Mouse (Mus musculus): ENCODE measurements around the gene Jph2. TPM values are rescaled to one million over a fixed set of nuclear protein-coding genes. Genes with fewer than 3 reads are reported as not detected.

Jph2 gene
- total and polyA plus RNA-seq, 3 experiments, result 0.04 to 0.19 TPM; not detected in 1

DNA sequence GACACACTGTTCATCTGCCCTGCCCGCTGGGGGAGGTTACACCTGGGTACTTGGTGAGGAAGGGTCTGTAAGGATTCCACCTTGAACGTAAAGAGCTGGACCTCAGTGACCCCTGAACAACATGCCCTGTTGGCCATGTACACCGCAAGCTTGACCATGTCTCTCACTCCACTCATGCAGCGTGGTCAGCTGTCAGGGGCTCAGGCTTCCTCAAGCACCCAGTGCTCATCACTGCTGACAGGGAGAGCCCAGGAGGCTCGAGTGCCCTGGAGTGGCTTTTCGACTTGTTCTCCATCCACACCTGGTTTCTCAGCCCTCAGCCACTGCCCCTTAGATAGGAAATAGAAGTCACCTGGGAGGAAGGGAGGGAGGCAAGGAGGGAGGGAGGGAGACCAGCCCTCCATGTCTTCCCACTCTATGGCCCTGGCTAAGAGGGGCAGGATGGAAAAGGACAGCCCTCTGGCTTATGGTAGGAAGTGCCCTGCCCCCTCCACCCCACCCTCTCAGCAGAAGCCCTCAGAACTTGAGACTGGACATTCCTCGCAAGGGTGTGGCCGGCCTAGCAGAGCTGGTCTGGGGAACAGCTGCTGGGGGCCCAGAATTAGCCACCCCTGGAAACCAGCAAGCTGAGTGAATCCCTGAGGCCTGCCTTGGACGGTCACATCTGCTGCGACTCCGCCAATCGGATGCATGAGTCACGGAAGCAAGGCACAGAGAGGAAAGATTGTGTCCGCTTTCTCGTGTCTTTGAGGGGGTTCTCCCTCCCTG, 11.2 kb downstream of the Jph2 start:
- no peak for TF ChIP-seq MAZ (IDR thresholded peaks at IDR 0.05; ENCODE audit: low read depth, low read length)
- no peak for TF ChIP-seq RCOR1 (IDR thresholded peaks at IDR 0.05; ENCODE audit: low read depth, low read length)
- no peak for TF ChIP-seq POLR2AphosphoS5 (IDR thresholded peaks at IDR 0.05; ENCODE audit: borderline replicate concordance, low read depth, low read length)
- TF ChIP-seq CTCF (IDR thresholded peaks at IDR 0.05 in 2 of 3, conservative IDR thresholded peaks at IDR 0.05 in 1 of 3; ENCODE audit: control insufficient read depth in 1 of 3, insufficient read depth in 1 of 3, low read depth in 2 of 3, low read length in 3 of 3, poor library complexity in 1 of 3, severe bottlenecking in 1 of 3), result no peak
- TF ChIP-seq ELF1 (IDR thresholded peaks at IDR 0.05; ENCODE audit: low read depth, low read length), result no peak
- no peak for TF ChIP-seq ZMIZ1 (IDR thresholded peaks at IDR 0.05; ENCODE audit: low read depth, low read length)
- TF ChIP-seq SIN3A (IDR thresholded peaks at IDR 0.05; ENCODE audit: low read length), result no peak
- no peak for TF ChIP-seq NELFE (IDR thresholded peaks at IDR 0.05; ENCODE audit: low read depth, low read length)
- TF ChIP-seq USF2 (IDR thresholded peaks at IDR 0.05; ENCODE audit: borderline replicate concordance in 1 of 2, insufficient read depth in 1 of 2, low read depth in 1 of 2, low read length in 2 of 2), result no peak
- TF ChIP-seq MAX (IDR thresholded peaks at IDR 0.05; ENCODE audit: low read length), result no peak
- no peak for TF ChIP-seq POLR2A (IDR thresholded peaks at IDR 0.05; ENCODE audit: control insufficient read depth in 1 of 2, insufficient read depth in 1 of 2, low read depth in 1 of 2, low read length in 2 of 2, poor library complexity in 1 of 2)
- TF ChIP-seq EP300 (IDR thresholded peaks at IDR 0.05; ENCODE audit: low read depth in 1 of 2, low read length in 2 of 2), result no peak
- TF ChIP-seq UBTF (IDR thresholded peaks at IDR 0.05; ENCODE audit: borderline replicate concordance, insufficient read depth, low read depth, low read length), result no peak
- TF ChIP-seq E2F4 (IDR thresholded peaks at IDR 0.05; ENCODE audit: borderline replicate concordance, low read depth, low read length), result no peak
- TF ChIP-seq CHD2 (IDR thresholded peaks at IDR 0.05; ENCODE audit: low read length), result no peak
- no peak for TF ChIP-seq NRF1 (IDR thresholded peaks at IDR 0.05; ENCODE audit: insufficient read depth, low read depth, low read length, poor library complexity, severe bottlenecking)
- no peak for TF ChIP-seq MAFK (IDR thresholded peaks at IDR 0.05; ENCODE audit: borderline replicate concordance, low read depth, low read length)
- no peak for TF ChIP-seq MYB (IDR thresholded peaks at IDR 0.05; ENCODE audit: low read depth, low read length)
- TF ChIP-seq KAT2A (conservative IDR thresholded peaks at IDR 0.05; ENCODE audit: low read depth, low read length), result no peak
- TF ChIP-seq ZC3H11A (IDR thresholded peaks at IDR 0.05; ENCODE audit: low read depth, low read length), result no peak
- no peaks in the 10 kb centered on the region for H3K27me3 ChIP-seq (ENCODE audit: control insufficient read depth in 1 of 2, insufficient read depth in 2 of 2, low read length in 2 of 2)
- no peaks in the 10 kb centered on the region for H3K79me2 ChIP-seq (ENCODE audit: control insufficient read depth, insufficient read depth, low read length, poor library complexity)
- no peaks in the 10 kb centered on the region for H3K9me3 ChIP-seq (replicated peaks; ENCODE audit: insufficient read depth, low read length)
- no peak overlapping the region for H3K27ac ChIP-seq (ENCODE audit: control insufficient read depth, low read depth, low read length)
- no peak overlapping the region for H3K9ac ChIP-seq (ENCODE audit: control insufficient read depth, low read depth, low read length, poor library complexity, severe bottlenecking)
- no peak for DNase-seq (ENCODE audit: low read depth, low spot score)
- H3K4me1 ChIP-seq (ENCODE audit: control insufficient read depth in 1 of 2, insufficient read depth in 2 of 2, low read length in 2 of 2), result no peaks in the 10 kb centered on the region
- H3K36me3 ChIP-seq (ENCODE audit: control insufficient read depth in 1 of 2, insufficient read depth in 2 of 2, low read length in 2 of 2), result no peaks in the 10 kb centered on the region
- no peak overlapping the region for H3K4me3 ChIP-seq (ENCODE audit: control insufficient read depth in 1 of 2, insufficient read depth in 1 of 2, low read depth in 2 of 2, low read length in 2 of 2)
